Comparison of ENCODE assay signal across 9 mouse cellular contexts in genomic region chr19:32637357-32638275, GRCm38 (mm10). TPM values are rescaled to one million over a fixed set of nuclear protein-coding genes. Genes with fewer than 3 reads are reported as not detected.
DNase-seq lines count a peak whose midpoint lies in the region; ATAC-seq and TF ChIP-seq lines count a peak whose summit lies in the region.
"Had no signal": no experiment of that assay in that cellular context is flagged by ENCODE, and none has a peak within 500 bp of the region (broad histone marks: within the 10 kb centered on the region; RNA-seq: fewer than 3 reads in every experiment).

No protein-coding gene starts in this region.

- ATAC-seq in intestine, embryonic 16.5 days = no peak
- ATAC-seq in hindbrain, embryonic 11.5 days (ENCODE audit: low FRiP score) = no peak

- intact Hi-C loops in left cerebral cortex, postnatal 36 days (cut with DNase I) = no loop called here

- TF ChIP-seq CTCF in CH12.LX (conservative IDR thresholded peaks at IDR 0.05 in 1 of 2, IDR thresholded peaks at IDR 0.05 in 1 of 2; ENCODE audit: low read depth in 2 of 2, low read length in 2 of 2) = no peak

- TF ChIP-seq RAD21 in CH12.LX (IDR thresholded peaks at IDR 0.05; ENCODE audit: low read depth, low read length) = no peak; the same call in 1 of the 2 replicates

- H3K4me1 ChIP-seq in CH12.LX (ENCODE audit: control insufficient read depth in 1 of 2, insufficient read depth in 2 of 2) = peaks cover 4 to 25% of the 10 kb centered on the region in 2 experiments
- peaks cover 8% of the 10 kb centered on the region for H3K4me1 ChIP-seq in brown adipose tissue, adult 24 weeks (ENCODE audit: control insufficient read depth, insufficient read depth, insufficient read length, low read length)
- peaks cover 5% of the 10 kb centered on the region; the same call in 1 of the 2 replicates for H3K4me1 ChIP-seq in intestine, embryonic 16.5 days (ENCODE audit: control insufficient read depth, insufficient read depth, low read length)
- H3K4me1 ChIP-seq in hindbrain, embryonic 11.5 days (replicated peaks; ENCODE audit: control insufficient read depth, insufficient read depth, low read length) = no peaks in the 10 kb centered on the region

- no peak for TF ChIP-seq POLR2A in CH12.LX (IDR thresholded peaks at IDR 0.05; ENCODE audit: low read depth, low read length)

- H3K4me2 ChIP-seq in CH12.LX (ENCODE audit: insufficient read depth, low read depth, poor library complexity, severe bottlenecking) = peak overlapping the region; percentile 84
- peak overlapping the region; percentile 28; the same call in 1 of the 2 replicates for H3K4me2 ChIP-seq in intestine, embryonic 16.5 days (ENCODE audit: low read depth, low read length)
- H3K4me2 ChIP-seq in hindbrain, embryonic 11.5 days (replicated peaks; ENCODE audit: low read depth, low read length) = no peak overlapping the region
- H3K4me2 ChIP-seq: embryonic facial prominence, embryonic 15.5 days had no signal

- dilution Hi-C loops in CH12.LX (cut with MboI; ENCODE audit: extremely low pct_ligation_motif_present, extremely low pct_unique_long_range_greater_than_20kb, low sequenced_read_pairs) = no loop called here

- no peak for TF ChIP-seq EP300 in CH12.LX (IDR thresholded peaks at IDR 0.05; ENCODE audit: low read length)

- no peak overlapping the region for H3K27ac ChIP-seq in CH12.LX (ENCODE audit: insufficient read depth, low read depth)
- H3K27ac ChIP-seq in brown adipose tissue, adult 24 weeks (replicated peaks; ENCODE audit: low read depth, low read length) = peak overlapping the region; percentile 28; the same call in 1 of the 2 replicates
- H3K27ac ChIP-seq in intestine, embryonic 16.5 days (ENCODE audit: low read length) = no peak overlapping the region
- peak overlapping the region; percentile 77 for H3K27ac ChIP-seq in macrophage
- H3K27ac ChIP-seq in hindbrain, embryonic 11.5 days (ENCODE audit: low read depth, low read length) = no peak overlapping the region
- H3K27ac ChIP-seq: embryonic facial prominence, embryonic 15.5 days had no signal

- H3K27me3 ChIP-seq in CH12.LX (replicated peaks) = peaks cover 1% of the 10 kb centered on the region
- H3K27me3 ChIP-seq in intestine, embryonic 16.5 days (replicated peaks; ENCODE audit: control insufficient read depth, insufficient read depth, low read length) = no peaks in the 10 kb centered on the region
- H3K27me3 ChIP-seq in hindbrain, embryonic 11.5 days (ENCODE audit: control insufficient read depth, insufficient read depth, low read length) = no peaks in the 10 kb centered on the region
- H3K27me3 ChIP-seq: embryonic facial prominence, embryonic 15.5 days had no signal

- peak; percentile 62 for DNase-seq in CH12.LX (ENCODE audit: extremely low read depth)
- DNase-seq in thymus, postnatal 4 days = no peak
- no peak for DNase-seq in hindbrain, embryonic 11.5 days (ENCODE audit: low spot score)
- no peak for DNase-seq in cerebellum, adult 9-11 months
- DNase-seq in left cerebral cortex, postnatal 36 days (ENCODE audit: low spot score in 2 of 2) = no peak

- H3K9ac ChIP-seq in CH12.LX (ENCODE audit: insufficient read depth, low read depth) = no peak overlapping the region
- no peak overlapping the region for H3K9ac ChIP-seq in intestine, embryonic 16.5 days (ENCODE audit: low read depth, low read length)
- H3K9ac ChIP-seq in hindbrain, embryonic 11.5 days (ENCODE audit: low read depth, low read length) = no peak overlapping the region
- H3K9ac ChIP-seq: embryonic facial prominence, embryonic 15.5 days had no signal

- H3K9me3 ChIP-seq in CH12.LX (replicated peaks; ENCODE audit: low read length) = no peaks in the 10 kb centered on the region
- no peaks in the 10 kb centered on the region for H3K9me3 ChIP-seq in intestine, embryonic 16.5 days (ENCODE audit: control insufficient read depth, low read length)
- H3K9me3 ChIP-seq in hindbrain, embryonic 11.5 days (ENCODE audit: control insufficient read depth, low read length) = no peaks in the 10 kb centered on the region
- H3K9me3 ChIP-seq: embryonic facial prominence, embryonic 15.5 days had no signal

- H3K4me3 ChIP-seq in CH12.LX (replicated peaks in 1 of 3; ENCODE audit: low read depth in 2 of 3, low read length in 2 of 3, poor library complexity in 1 of 3) = no peak overlapping the region
- no peak overlapping the region for H3K4me3 ChIP-seq in brown adipose tissue, adult 24 weeks (ENCODE audit: insufficient read depth, low read depth, low read length)
- H3K4me3 ChIP-seq in intestine, embryonic 16.5 days (ENCODE audit: low read length) = no peak overlapping the region
- no peak overlapping the region; the same call in 1 of the 2 replicates for H3K4me3 ChIP-seq in macrophage (ENCODE audit: inconsistent target)
- H3K4me3 ChIP-seq in hindbrain, embryonic 11.5 days (ENCODE audit: low read depth, low read length) = no peak overlapping the region
- H3K4me3 ChIP-seq: embryonic facial prominence, embryonic 15.5 days had no signal

- H3K79me2 ChIP-seq in CH12.LX (replicated peaks; ENCODE audit: control insufficient read depth, extremely low read depth, insufficient read depth, poor library complexity, severe bottlenecking) (no peaks in the 10 kb centered on the region), macrophage (ENCODE audit: inconsistent target) (no peaks in the 10 kb centered on the region)

- 68% methylated on average over 16 of the region's 16 CpGs for WGBS in intestine, embryonic 16.5 days
- WGBS in macrophage (ENCODE audit: missing documents) = 20% methylated on average over 13 of the region's 16 CpGs
- WGBS in hindbrain, embryonic 11.5 days = 83% methylated on average over 16 of the region's 16 CpGs

- in situ Hi-C loops in CH12.LX (cut with MboI; ENCODE audit: low pct_ligation_motif_present, low pct_unique_long_range_greater_than_20kb, low sequenced_read_pairs) = no loop called here

- H3K36me3 ChIP-seq in CH12.LX (replicated peaks in 1 of 2; ENCODE audit: control insufficient read depth in 1 of 2, insufficient read depth in 1 of 2, low read length in 1 of 2) (no peaks in the 10 kb centered on the region), macrophage (ENCODE audit: inconsistent target) (no peaks in the 10 kb centered on the region)
- H3K36me3 ChIP-seq in intestine, embryonic 16.5 days (ENCODE audit: control insufficient read depth, insufficient read depth, low read length) = no peaks in the 10 kb centered on the region
- no peaks in the 10 kb centered on the region for H3K36me3 ChIP-seq in hindbrain, embryonic 11.5 days (ENCODE audit: control insufficient read depth, insufficient read depth, low read length)

TF ChIP-seq in CH12.LX, 34 proteins besides CTCF, POLR2A, EP300 and RAD21 (continues in another document):
- TF ChIP-seq BHLHE40 (IDR thresholded peaks at IDR 0.05; ENCODE audit: low read depth, low read length) = peak; percentile 90
- TF ChIP-seq MXI1 (IDR thresholded peaks at IDR 0.05; ENCODE audit: low read depth, low read length) = peak; percentile 59; the same call in 1 of the 2 replicates
- peak; percentile 84 for TF ChIP-seq IRF4 (IDR thresholded peaks at IDR 0.05; ENCODE audit: low read depth, low read length)
- TF ChIP-seq MYC (IDR thresholded peaks at IDR 0.05; ENCODE audit: low read depth, low read length) = peak; percentile 71; the same call in 1 of the 2 replicates
- TF ChIP-seq ZKSCAN1 (IDR thresholded peaks at IDR 0.05; ENCODE audit: borderline replicate concordance, low read depth, low read length) = no peak
- peak; percentile 80 for TF ChIP-seq MAX (IDR thresholded peaks at IDR 0.05; ENCODE audit: low read length)
- TF ChIP-seq ELF1 (IDR thresholded peaks at IDR 0.05; ENCODE audit: low read depth, low read length) = no peak
- TF ChIP-seq E2F4 (IDR thresholded peaks at IDR 0.05; ENCODE audit: insufficient replicate concordance, low read depth, low read length) = no peak
- TF ChIP-seq ZC3H11A (IDR thresholded peaks at IDR 0.05; ENCODE audit: low read depth, low read length) = no peak
- no peak for TF ChIP-seq ZMIZ1 (IDR thresholded peaks at IDR 0.05; ENCODE audit: low read depth, low read length)
- TF ChIP-seq JUN (IDR thresholded peaks at IDR 0.05; ENCODE audit: insufficient read depth, low read depth, low read length) = peak; percentile 4; the same call in 1 of the 2 replicates
- TF ChIP-seq HCFC1 (IDR thresholded peaks at IDR 0.05; ENCODE audit: low read depth, low read length) = no peak
- TF ChIP-seq GABPA (IDR thresholded peaks at IDR 0.05; ENCODE audit: insufficient replicate concordance, low read depth, low read length) = no peak
- TF ChIP-seq MAFK (IDR thresholded peaks at IDR 0.05; ENCODE audit: insufficient replicate concordance, low read length) = 0 out of 2 replicates have a peak, but pooled peaks have one; percentile 41
- no peak for TF ChIP-seq CHD1 (IDR thresholded peaks at IDR 0.05; ENCODE audit: low read depth, low read length)
- peak; percentile 46 for TF ChIP-seq CHD2 (IDR thresholded peaks at IDR 0.05; ENCODE audit: low read length)
- TF ChIP-seq SIN3A (IDR thresholded peaks at IDR 0.05; ENCODE audit: low read length) = no peak
- TF ChIP-seq USF2 (conservative IDR thresholded peaks at IDR 0.05; ENCODE audit: low read depth, low read length) = no peak
- TF ChIP-seq NELFE (IDR thresholded peaks at IDR 0.05; ENCODE audit: low read depth, low read length) = no peak
- TF ChIP-seq KAT2A (IDR thresholded peaks at IDR 0.05; ENCODE audit: insufficient replicate concordance, low read length) = no peak
- TF ChIP-seq SMC3 (IDR thresholded peaks at IDR 0.05; ENCODE audit: low read depth, low read length) = no peak
- no peak for TF ChIP-seq POLR2AphosphoS2 (IDR thresholded peaks at IDR 0.05; ENCODE audit: low read depth, low read length)
- no peak for TF ChIP-seq USF1 (IDR thresholded peaks at IDR 0.05; ENCODE audit: low read depth, low read length)
- TF ChIP-seq UBTF (IDR thresholded peaks at IDR 0.05; ENCODE audit: low read depth, low read length) = no peak

RNA-seq across cellular contexts. Expression of gene Papss2, which starts 42.0 kb away (rescaled TPM):
- 0.21 and 0.42 TPM in 2 replicates for total RNA-seq in CH12.LX (2012; rRNA removed)
- 0.23 and 0.39 TPM in 2 replicates for total RNA-seq in CH12.LX (2014; rRNA removed)
- 0.36 and 0.44 TPM in 2 replicates for polyA plus RNA-seq in CH12.LX (2012; ENCODE audit: insufficient read length, low read depth)
- 9.3 and 11.6 TPM in 2 replicates for polyA plus RNA-seq in brown adipose tissue, adult 24 weeks (2012; ENCODE audit: insufficient read depth, insufficient read length, missing spikeins)
- polyA plus RNA-seq in intestine, embryonic 16.5 days (2015; fragmentation: Nextera tagmentation; extraction: Ambion mirVana) = 11.0 and 13.5 TPM in 2 replicates
- total RNA-seq in macrophage (2018; cell fraction: chromatin; rRNA removed) = 10 to 100 TPM in 2 of 26 experiments, 1 to 10 TPM in 24; 2.6 to 14.1 (median 6.0) TPM
- 10 to 100 TPM; 11.4 to 20.5 (median 16.0) TPM for total RNA-seq in macrophage (2018; cell fraction: cytosol; rRNA removed)
- 10 to 100 TPM in 16 of 26 experiments, 1 to 10 TPM in 10; 5.0 to 18.1 (median 10.5) TPM for total RNA-seq in macrophage (2018; cell fraction: nucleus; rRNA removed)
- 9.6 to 26.2 TPM (median 20.0 TPM) in 3 replicates for polyA plus RNA-seq in macrophage (2018)
- polyA plus RNA-seq in hindbrain, embryonic 11.5 days (2014; fragmentation: Nextera tagmentation; extraction: Ambion mirVana) = 3.4 and 5.8 TPM in 2 replicates
- 1 to 10 TPM; 7.7 to 8.0 TPM for total RNA-seq in left cerebral cortex, postnatal 36 days (2021)

Comparison
In these comparisons a context has a peak if more than half of its experiments do, and no peak if none do; other contexts are left out.
1. H3K27ac ChIP-seq: peak in brown adipose tissue, adult 24 weeks (single experiment) and macrophage (single experiment); none in CH12.LX (single experiment), intestine, embryonic 16.5 days (single experiment) and hindbrain, embryonic 11.5 days (single experiment).